Mouse (Mus musculus) activated CD4-positive, CD25-positive, alpha-beta regulatory T cell (primary cell): ENCODE measurements around the gene Srcin1. TPM values are rescaled to one million over a fixed set of nuclear protein-coding genes. Genes with fewer than 3 reads are reported as not detected.

Experiments used
- polyA plus RNA-seq, 2 experiments: library from polyadenylated mRNA; unstranded; fragments of 100-300 nt; shearing (Covaris generic); gene quantifications; one replicate each; pipeline ENCODE4 v1.2.1; 2017

Srcin1 gene
- under 1 TPM in 1 of 2 experiments, not detected in 1; 0.05 TPM for polyA plus RNA-seq

DNA sequence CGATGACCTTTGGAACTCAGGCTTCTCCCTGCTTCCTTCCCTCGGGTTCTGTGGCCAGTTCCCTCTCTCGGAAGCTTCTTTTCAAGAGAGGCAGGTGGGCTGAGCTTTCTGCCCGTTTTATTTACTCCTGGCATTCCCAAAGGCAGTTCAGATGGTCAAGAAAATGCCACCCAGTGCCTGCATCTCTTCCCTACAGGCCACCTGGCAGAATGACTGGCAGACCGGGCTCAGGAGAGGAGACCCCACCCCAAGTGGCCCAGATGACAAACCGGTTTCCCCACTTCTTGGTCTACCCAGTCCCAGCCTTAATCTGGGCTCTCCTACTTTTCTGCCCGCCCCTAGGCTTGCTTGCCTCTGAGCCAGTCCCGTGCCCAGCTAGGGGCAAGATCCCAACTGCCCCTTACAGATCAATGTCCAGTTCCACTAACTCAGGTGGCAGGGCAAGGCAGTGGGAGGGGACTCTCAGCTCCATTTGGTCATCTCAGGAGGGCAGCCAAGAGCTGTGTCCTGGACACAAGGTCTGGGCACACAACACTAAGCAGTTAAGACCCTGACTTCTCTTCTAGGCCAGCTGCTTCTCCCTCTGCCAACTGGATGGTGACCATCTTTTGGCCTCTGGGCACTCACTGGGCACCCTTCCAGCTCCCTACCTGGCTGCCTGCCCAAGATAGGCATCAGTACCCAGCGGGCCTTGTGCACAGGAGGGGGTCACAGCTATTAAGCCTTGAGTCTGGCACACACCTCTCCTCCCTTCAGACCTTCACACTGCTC is at the start of gene Srcin1:
TSS of gene Srcin1 (minus strand) at position 51 of the 771 bp plus-strand sequence.

DNA sequence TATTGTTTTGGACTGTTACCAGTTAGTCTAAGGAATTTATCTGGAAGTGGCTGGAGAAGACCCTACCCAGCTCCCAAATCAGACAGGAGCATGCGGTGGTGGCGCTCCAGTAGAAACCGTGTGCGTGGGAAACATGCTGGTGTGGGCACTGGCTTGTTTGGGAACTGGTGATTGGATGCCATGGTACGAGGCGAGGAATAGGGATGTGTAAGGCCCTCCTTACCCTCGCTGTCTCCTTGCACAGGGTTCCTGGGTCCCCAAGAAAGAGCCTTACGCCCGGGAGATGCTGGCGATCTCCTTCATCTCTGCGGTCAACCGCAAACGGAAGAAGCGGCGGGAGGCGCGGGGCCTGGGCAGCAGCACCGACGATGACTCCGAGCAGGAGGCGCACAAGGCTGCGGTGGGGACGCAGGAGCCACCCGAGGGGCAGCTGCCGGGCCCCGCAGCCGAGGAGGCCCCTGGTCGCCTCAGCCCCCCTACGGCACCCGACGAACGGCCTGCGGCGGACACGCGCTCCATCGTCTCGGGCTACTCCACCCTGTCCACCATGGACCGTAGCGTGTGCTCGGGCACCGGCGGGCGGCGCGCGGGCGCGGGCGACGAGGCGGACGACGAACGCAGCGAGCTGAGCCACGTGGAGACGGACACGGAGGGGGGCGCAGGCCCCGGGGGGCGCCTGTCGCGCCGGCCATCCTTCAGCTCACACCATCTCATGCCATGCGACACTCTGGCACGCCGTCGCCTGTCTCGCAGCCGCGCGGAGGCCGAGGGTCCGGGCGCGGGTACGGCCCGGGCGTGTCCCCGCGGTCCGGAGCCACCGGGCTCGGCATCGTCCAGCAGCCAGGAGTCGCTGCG is 75.9 kb downstream of the Srcin1 start, which contains the start of gene 4933428G20Rik:
TSS of gene 4933428G20Rik (minus strand) at position 476 of the 855 bp plus-strand sequence.

Other genes with a start within 250 kb of the Srcin1 start
- gene Gpr179, start 224.1 kb downstream of the Srcin1 start, polyA plus RNA-seq = under 1 TPM; 0.07 to 0.70 TPM
- gene Socs7, start 213.6 kb downstream of the Srcin1 start, polyA plus RNA-seq = 1 to 10 TPM; 1.2 to 1.9 TPM
- gene Arhgap23, start 160.7 kb downstream of the Srcin1 start, polyA plus RNA-seq = 1 to 10 TPM in 1 of 2 experiments, under 1 TPM in 1; 0.02 to 1.4 TPM
- gene 4933428G20Rik, start 75.8 kb downstream of the Srcin1 start, polyA plus RNA-seq = not detected
- 1 to 10 TPM; 8.9 to 9.1 TPM for gene Epop, start 53.5 kb upstream of the Srcin1 start, polyA plus RNA-seq
- 10 to 100 TPM; 15.9 to 17.1 TPM for gene Mllt6, start 87.2 kb upstream of the Srcin1 start, polyA plus RNA-seq
- 100 to 1,000 TPM in 1 of 2 experiments, 10 to 100 TPM in 1; 92.2 to 123 TPM for gene Cisd3, start 109.6 kb upstream of the Srcin1 start, polyA plus RNA-seq
- gene Pcgf2, start 124.3 kb upstream of the Srcin1 start, polyA plus RNA-seq = 1 to 10 TPM; 1.2 to 3.7 TPM
- gene Psmb3, start 127.2 kb upstream of the Srcin1 start, polyA plus RNA-seq = 100 to 1,000 TPM; 475 to 485 TPM
- 1 to 10 TPM; 1.5 to 4.1 TPM for gene Pip4k2b, start 168.5 kb upstream of the Srcin1 start, polyA plus RNA-seq
- 10 to 100 TPM; 16.0 to 24.9 TPM for gene Cwc25, start 190.4 kb upstream of the Srcin1 start, polyA plus RNA-seq
- not detected for gene 1700001P01Rik, start 199.7 kb upstream of the Srcin1 start, polyA plus RNA-seq
- gene Rpl23, start 206.3 kb upstream of the Srcin1 start, polyA plus RNA-seq = 100 to 1,000 TPM; 356 to 584 TPM
- gene Lasp1, start 222.8 kb upstream of the Srcin1 start, polyA plus RNA-seq = 100 to 1,000 TPM; 135 to 219 TPM